Mouse (Mus musculus): ENCODE measurements around the gene Cypt14. TPM values are rescaled to one million over a fixed set of nuclear protein-coding genes. Genes with fewer than 3 reads are reported as not detected.
"Not testable (repeated sequence)": the region's sequence is repeated elsewhere in the genome, so short reads cannot be mapped to it uniquely, and the experiment has no call there.

The Cypt14 gene
- polyA plus RNA-seq (2021), result not detected

DNA sequence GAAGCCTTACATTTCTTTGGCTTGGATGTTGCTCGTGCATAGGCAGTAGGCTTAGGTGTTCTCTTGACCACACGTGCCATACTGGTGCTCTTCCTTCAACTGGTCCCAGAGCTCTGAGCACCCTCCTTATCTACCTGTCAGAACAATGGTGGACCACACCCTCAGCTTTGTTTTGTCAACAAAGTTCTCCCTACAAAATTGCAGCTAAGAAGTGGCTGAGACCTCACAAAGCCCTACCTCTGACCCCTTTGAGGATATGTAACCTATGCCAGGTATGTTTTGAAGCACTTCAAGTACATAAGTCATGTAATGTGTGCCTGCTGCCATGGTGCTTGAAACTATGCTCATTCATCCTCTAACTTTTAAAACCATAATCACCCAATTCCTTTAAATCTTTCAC is at the start of gene Cypt14:
Gene Cypt14 (minus strand): TSS at position 101 of the 400 bp plus-strand sequence.
- CTCF ChIA-PET; POLR2A ChIA-PET; ATAC-seq; H3K27me3 ChIP-seq; DNase-seq (ENCODE audit: low read depth, low spot score); in situ Hi-C loops (cut with MboI; ENCODE audit: low pct_unique_long_range_greater_than_20kb): not testable (repeated sequence)

All from Patski (cell line).